Mouse (Mus musculus): ENCODE results near the gene Prkcb.

DNA sequence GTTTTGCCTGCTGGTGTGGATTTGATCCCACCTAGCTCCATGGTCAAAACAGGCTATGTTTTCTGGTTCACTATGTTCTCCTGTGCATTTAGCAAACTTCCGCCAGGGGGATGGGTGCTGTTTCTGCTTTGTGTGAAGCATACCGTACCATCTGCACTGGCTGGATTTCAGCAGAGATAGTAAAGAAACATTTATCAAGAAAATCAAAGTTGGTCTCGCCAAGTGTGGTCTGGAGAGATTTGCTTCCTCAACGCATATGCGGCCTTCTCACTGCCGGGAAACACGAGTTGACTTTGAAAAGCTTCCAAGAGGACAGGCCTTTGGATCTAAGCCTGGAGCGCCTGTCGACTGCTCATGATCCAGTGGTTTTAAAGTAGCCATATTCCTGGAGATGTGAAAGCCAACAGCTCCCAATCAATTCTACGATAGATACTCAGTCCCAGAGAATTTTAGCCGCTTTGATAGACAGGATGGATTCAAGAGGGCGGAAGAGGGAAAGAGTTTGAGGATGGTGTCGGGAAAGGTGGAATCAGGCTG is 223.9 kb downstream of the Prkcb start:
- no peak for TF ChIP-seq CTCF (IDR thresholded peaks at IDR 0.05; ENCODE audit: borderline replicate concordance, extremely low read depth, insufficient read depth, insufficient read length)
- TF ChIP-seq POLR2A (IDR thresholded peaks at IDR 0.05; ENCODE audit: borderline replicate concordance, extremely low read depth, insufficient read depth, insufficient read length, poor library complexity, severe bottlenecking) = no peak
